Mouse (Mus musculus): ENCODE data around the gene Rrp12.

GRCm38 (mm10) chr19:41830106-41831031 is 65.6 kb downstream of the Rrp12 start:
- no peak for TF ChIP-seq CTCF (IDR thresholded peaks at IDR 0.05; ENCODE audit: low read depth)
- no peak for TF ChIP-seq EP300 (IDR thresholded peaks at IDR 0.05; ENCODE audit: low read depth)
